Mouse (Mus musculus) fibroblast of lung, adult 2 months (primary cell): Measurements from ENCODE around the gene Dnah11.

ENCODE experiments used
- DNase-seq: peaks from one replicate; pipeline ENCODE4 v3.0.0-alpha.2; 2011; ENCODE audit warnings: low read depth

Dnah11 gene

DNA sequence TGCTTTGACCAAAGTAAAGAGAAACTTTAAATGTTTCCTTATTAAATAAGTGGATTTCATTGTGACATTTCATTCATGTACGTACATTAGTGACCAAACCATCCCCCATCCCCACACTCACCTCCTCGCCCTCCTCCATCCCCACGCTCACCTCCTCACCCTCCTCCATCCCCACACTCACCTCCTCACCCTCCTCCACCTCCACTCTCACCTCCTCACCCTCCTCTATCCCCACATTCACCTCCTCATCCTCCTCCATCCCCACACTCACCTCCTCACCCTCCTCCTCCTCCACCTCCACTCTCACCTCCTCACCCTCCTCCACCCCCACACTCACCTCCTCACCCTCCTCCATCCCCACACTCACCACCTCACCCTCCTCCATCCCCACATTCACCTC is 337.6 kb downstream of the Dnah11 start:
- DNase-seq: no peak

DNA sequence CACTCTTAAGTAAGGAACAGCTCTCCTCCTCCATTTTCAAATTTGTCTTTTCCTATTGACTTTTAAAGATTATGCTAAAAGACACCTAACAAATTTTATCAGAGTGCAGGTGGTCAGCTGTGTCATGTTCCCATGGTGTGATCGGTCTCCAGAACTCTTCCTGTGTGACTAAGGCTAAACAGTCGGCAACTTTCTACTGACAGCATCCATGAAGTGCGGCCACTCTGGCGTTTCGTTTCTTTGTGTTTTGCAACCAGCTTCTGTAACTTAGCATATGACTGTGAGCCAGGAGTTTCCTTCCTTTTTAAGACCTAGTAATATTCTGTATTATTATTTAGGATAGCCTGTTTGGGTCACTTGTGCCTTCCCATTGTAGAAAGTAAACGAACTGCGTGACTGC is 338.0 kb downstream of the Dnah11 start:
- no peak for DNase-seq

DNA sequence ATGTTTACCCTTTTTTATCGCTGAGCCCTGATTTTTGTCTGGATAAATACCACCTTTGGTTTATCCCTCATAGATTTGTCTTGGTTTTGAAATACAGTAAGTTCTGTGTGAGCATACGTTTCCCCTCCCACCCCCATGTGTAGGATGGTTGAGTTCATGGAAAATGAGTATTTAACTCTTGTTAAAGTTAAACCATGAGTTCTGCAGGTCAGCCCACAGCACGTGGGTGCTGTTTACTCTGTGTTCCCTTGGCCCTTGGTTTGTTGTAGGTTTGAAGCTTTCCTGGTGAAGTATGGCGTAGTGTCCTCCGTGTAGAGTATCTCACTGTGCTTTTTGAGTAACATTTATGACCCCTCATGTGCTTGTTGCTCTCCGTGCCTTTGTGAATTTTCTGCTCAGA is 341.0 kb downstream of the Dnah11 start:
- DNase-seq: no peak

DNA sequence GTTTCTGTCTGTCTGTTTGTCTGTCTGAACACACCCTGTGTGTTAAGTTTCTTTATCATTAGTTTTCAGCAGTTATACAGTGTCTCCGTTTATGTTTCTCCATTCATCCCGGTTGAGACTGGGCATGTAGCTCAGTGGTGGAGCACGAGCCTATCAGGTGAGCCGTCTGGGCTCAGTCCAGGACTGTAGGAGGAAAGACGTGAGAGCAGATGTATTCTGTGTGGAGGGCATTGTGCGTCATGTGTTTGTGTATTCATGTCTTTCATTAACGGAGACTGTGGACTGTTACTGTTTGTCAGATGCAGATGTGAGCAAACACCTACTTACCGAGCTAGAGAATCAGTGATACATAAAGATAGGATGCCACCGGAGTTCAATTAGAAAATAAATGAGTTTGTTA is 341.8 kb downstream of the Dnah11 start:
- no peak for DNase-seq

DNA sequence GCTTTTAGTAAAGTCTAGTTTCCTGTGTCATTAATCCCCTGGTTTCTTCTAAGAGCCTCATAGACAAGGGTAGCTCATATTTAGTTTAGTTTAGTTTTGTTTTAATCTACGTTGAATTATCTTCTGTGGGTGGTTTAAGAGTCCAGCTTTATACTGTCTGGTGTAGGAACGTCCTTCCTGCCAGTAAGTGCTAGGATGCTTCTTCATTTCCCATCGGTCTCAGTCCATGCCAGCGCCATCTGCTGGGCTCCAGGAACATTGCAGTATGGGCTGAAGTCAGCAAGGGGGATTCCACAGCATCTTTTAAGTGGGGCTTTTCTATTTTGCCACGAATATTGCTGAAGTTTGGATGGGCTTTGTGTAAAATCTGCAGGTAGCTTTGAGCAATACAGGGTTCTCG is 345.5 kb downstream of the Dnah11 start:
- no peak for DNase-seq

DNA sequence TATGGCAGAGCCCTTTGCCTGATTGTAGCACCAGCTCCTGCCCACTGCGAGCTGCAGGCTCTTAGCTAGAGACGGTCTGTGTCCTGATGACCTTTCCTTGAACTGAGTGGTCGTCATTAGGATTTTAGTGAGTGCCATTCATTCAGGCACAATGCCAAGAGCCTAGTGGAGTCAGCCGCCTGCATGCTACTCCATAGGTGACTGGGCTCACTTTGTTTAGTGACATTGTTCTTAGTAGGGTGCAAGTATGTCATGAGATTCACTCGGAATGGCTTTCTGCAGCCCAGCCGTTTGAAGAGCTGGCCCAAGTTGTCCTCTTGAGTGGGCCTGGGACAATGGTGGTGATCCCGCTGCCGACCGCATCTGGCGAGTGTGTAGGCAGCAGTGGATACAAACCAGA is 348.4 kb downstream of the Dnah11 start:
- DNase-seq: no peak

DNA sequence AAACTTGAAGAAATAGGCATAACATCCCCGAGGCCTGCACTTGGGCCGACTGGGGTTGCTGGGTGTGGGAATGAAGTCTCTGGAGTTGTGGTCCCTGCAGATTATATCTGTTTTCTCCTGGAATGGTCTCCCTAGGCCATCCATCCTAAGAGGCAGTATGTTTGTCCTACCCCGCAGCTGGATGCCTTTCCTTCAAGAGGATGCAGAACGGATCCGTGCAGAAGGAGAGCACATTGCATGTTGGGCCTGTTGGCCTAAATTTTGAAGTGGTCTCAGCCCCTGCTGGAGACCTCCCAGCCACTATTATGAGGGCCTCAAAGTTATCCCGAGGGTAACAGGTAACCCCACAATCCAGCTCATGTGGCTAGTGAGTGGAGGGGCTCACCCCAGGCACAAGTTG is 350.2 kb downstream of the Dnah11 start:
- no peak for DNase-seq

DNA sequence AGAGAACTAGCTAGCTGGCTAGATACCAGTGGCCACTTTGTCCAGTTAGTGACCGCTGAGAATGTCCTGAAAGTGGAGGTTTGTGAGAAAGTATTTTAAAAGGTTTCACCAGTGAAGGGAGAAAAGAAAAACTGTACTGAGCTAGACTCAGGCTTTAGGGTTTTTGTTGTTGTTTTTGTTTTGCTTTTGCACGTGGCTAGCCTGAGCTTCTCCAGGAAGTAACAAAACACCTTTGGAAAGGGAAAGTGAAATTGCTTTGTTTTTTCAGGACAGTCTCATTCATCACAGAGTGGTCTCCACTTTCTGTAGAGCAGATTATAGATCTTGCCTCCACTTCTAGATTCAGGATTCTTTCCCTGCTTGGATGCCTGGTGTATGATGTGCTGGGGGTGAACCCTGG is 353.9 kb downstream of the Dnah11 start:
- DNase-seq: no peak

DNA sequence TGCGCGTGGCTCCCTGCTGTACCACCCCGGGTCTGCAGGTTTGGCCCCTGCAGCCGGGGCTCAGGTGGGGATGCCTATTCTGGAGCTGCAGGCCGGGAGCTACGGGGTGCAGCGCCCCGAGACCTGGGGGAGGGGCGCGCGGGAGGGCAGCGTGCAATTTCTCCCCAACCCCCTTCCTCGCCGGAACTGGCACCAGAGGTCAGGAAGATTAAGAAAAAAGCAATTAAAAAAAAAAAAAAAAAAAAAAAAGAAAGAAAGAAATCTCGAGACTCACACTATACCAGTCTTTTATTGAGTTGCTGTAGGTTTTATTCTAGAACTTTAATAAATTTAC is 354.8 kb downstream of the Dnah11 start:
- no peak for DNase-seq

DNA sequence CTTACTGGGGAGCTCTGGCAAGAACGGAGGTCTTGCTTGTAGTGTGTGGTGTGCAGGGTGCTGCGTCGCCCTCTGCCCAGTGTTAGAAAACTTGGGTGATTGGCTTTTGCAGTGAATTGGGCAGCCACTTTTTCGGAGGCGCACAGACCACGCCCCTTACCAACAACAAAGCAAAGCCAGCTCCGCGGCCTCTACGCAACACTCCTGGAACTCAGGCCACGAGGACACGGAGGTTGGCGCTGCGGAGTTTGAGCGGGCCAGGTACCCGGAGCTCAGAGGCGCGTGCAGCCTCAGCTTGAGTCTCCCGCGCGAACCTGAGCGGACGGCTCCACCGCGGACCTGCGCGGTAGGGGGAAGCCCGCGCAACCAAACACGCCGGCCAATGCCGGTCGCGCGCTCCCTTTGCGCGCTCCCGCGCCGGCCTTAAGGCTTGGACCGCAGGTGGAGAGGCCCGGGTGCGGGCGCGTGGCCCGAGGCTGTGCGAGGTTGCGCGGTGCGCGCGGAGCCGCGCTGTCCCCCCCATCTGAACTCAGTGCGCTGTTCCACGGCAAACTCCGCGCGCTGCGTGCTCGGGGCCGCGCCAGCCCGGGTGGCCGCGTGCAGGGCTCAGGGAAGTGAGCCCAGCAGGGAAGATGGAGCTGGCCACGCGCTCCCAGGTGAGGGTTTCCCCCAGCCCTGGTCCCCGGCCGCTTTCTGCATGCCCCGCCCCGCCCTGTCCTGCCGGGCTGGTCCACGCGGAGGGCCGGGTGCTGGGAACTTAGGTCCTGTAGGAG is 355.4 kb downstream of the Dnah11 start:
- no peak for DNase-seq

DNA sequence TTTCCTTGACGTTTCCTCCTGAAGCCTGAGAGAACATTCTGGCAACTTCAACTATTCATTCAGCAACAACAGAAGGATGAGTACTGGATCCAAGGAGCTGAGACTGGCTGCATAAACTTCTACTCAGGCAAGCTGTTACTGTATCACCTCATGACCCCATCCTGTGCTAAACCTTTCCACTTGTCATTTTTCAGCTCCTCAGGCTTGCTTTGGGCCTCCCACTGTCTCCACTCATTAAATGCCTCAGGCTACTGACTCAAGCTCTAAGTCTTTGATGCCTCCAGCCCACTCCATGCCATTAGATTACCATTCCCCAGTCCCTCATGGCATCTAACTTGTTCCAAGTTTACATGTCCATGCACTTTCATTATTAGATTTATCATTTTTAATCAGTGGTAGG is 356.2 kb downstream of the Dnah11 start:
- DNase-seq: no peak

DNA sequence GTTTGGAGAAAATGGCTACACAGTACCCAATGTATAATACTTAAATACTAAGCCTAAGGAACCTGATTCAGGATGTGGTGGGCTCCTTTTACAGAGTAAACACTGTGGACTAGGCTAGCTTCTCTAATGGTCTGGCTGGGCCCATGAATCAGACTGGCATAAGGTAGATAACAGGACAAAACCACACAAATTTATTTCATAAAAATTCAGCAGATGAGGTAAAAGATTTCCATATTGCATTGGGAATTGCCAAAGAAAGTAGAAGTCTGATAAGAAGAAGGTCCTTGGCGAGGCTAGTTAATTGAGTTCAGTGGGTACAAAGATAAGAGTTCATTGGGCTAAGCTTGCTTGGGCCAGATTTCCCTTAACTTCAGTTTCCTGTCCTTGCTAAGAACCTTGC is 358.1 kb downstream of the Dnah11 start:
- DNase-seq: no peak

DNA sequence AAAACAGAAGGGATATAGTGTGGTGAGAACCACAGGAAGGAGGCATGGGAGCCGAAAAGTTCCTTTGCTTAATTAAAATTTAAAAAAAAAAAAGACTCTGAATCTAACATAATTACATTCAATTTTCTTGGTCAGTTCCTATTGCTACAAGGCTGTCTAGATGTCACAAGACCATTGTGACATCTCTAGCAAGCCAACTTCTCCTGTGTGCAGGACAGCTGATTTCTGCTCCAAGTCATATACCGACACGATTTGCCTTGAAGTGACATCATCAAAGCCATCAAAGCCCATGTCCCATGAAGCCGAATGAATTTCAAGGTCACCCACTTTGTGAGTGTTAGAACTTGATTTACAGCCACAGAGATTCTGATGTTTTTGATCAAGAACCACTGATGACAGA is 361.5 kb downstream of the Dnah11 start:
- DNase-seq: no peak

DNA sequence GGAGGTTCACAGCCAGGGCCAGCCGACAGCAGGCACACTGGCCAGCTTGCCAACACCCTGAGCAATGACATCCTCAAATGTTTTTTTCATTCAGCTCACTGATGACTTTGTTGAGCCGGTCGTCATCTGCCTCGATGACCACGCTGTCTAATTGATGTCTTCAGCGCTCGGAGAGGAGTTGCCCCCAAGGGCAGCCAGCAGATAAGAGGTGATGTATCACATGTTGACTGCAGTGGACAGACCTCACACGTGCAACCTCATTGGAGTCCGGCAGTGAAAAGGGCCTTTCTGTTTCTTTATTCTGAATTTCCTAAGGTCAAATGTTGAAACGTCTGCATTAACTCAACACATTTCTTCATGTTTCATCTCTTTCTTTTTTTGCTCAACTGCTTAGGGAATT is 363.5 kb downstream of the Dnah11 start:
- DNase-seq: no peak

DNA sequence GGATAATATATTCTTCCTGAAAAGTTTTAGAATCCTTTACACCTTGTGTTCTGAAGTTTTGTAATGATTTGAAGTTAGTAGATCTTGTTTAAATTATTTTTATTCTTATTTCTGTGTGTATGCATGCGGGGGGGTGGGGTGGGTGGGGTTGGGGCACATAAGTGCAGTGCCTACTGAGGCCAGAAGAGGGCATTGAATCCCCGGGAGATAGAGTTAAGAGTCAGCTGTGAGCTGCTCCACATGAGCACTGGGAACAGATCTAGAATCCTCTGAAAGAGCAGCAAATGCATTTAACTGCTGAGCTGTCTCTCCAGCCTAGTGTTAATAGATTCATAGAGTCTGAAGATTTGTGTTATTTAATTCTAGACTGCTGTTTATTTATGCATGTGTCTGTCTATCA is 364.2 kb downstream of the Dnah11 start:
- no peak for DNase-seq

DNA sequence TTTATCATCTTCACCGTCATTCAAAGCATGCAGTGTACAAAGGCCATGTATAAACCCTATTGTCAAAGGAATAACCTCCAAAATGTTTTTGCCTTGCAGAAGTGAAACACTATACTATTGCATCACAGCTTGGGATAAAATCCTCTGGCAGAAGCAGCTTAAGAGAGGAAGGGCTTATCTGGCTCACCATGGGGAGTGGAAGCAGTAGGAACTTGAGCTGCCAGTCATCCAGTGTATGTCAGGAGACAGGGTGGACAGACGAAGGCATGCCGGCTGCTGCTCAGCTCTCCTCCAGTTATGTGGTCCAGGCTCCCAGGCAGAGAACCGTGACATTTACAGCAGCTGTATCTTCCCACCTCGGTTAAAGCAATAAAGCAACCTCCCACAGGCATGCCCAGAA is 366.7 kb downstream of the Dnah11 start:
- DNase-seq: no peak

DNA sequence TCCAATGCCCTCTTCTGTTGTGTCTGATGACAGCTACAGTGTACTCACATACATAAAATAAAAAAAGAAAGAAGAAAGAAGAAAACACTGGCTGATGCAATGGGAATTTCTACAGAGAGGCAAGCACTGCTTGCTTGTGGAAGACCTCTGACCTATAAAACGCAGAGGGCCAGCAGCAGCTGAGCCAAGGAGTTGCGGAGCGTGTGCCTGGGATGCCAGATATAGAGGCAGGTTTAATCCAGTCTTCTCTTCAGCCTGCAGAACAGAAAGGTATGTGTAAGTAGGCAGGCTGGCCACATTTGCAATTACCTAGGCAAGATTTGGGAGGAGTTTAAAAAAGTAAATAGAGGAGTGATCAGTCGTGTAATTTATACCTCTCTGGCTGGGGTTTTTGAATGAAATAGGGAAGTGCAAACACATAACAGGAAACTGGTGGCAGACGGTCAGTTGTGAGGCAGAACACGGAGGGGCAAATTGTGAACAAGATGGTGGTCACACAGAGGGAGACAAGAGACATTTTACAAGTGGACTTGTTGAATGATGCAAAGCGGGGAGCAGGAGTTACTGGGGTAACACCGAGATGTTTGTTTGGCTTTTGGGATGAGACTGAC is 367.4 kb downstream of the Dnah11 start:
- no peak for DNase-seq

DNA sequence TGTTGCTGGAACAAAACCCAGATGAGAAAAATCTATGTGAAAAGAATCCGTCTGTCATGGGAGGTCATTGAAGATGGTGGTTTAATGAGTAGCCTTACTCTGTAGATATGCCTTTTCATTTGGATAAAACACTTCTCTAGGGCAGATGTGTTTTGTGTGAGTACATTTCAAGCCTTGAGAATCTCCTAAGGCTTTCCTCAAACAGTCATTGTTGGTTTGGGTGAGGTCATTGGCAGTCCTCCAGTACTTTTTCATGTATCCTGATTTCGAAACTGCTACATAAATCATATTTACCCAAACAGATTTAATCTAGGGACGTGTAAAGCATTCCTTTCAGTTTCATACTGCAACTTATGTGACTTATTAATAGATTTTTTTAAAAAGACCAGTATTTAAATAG is 370.5 kb downstream of the Dnah11 start:
- peak; percentile 36 for DNase-seq
